Mouse (Mus musculus) myocyte (in vitro differentiated cells): ENCODE results near the gene Amigo3.

Experiments
- CEBPB ChIP-seq: IDR thresholded peaks from 2 replicates; pipeline ENCODE4 v1.6.1; 2011; ENCODE audit warnings: mild to moderate bottlenecking, moderate library complexity; ENCODE audit not compliant: poor library complexity, insufficient read depth, severe bottlenecking
- MAX ChIP-seq: IDR thresholded peaks from one replicate; pipeline ENCODE4 v1.6.1; 2011; ENCODE audit warnings: low read depth, mild to moderate bottlenecking, control low read depth
- MYOD1 ChIP-seq, 3 experiments: IDR thresholded peaks; one replicate each; pipeline ENCODE4 v1.6.1; 2011; ENCODE audit warnings: control low read depth in 2 of 3, low read depth in 2 of 3, mild to moderate bottlenecking in 2 of 3, moderate library complexity in 1 of 3; ENCODE audit not compliant: insufficient read length in 2 of 3, control insufficient read depth in 1 of 3
- MYOG ChIP-seq, 3 experiments: IDR thresholded peaks; one replicate each; pipeline ENCODE4 v1.6.1; 2011; ENCODE audit warnings: control low read depth in 2 of 3, low read depth in 2 of 3, mild to moderate bottlenecking in 2 of 3; ENCODE audit not compliant: insufficient read length in 2 of 3, control insufficient read depth in 1 of 3, insufficient read depth in 1 of 3
- POLR2A ChIP-seq: IDR thresholded peaks from one replicate; pipeline ENCODE4 v1.6.1; 2011; ENCODE audit warnings: low read depth, mild to moderate bottlenecking, control low read depth, moderate library complexity; ENCODE audit not compliant: insufficient read length
- POLR2AphosphoS2 ChIP-seq: IDR thresholded peaks from one replicate; pipeline ENCODE4 v1.6.1; 2011; ENCODE audit warnings: low read depth, control low read depth; ENCODE audit not compliant: insufficient read length
- REST ChIP-seq: IDR thresholded peaks from one replicate; pipeline ENCODE4 v1.6.1; 2011; ENCODE audit warnings: mild to moderate bottlenecking, control low read depth, moderate library complexity; ENCODE audit not compliant: insufficient read depth, insufficient read length
- SRF ChIP-seq: IDR thresholded peaks from one replicate; pipeline ENCODE4 v1.6.1; 2011; ENCODE audit warnings: low read depth; ENCODE audit not compliant: control insufficient read depth, insufficient read length
- TCF12 ChIP-seq: IDR thresholded peaks from one replicate; pipeline ENCODE4 v1.6.1; 2011; ENCODE audit warnings: mild to moderate bottlenecking, control low read depth; ENCODE audit not compliant: poor library complexity, insufficient read depth, severe bottlenecking
- TCF3 ChIP-seq: IDR thresholded peaks from one replicate; pipeline ENCODE4 v1.6.1; 2011; ENCODE audit warnings: low read depth, control low read depth; ENCODE audit not compliant: insufficient read length
- USF1 ChIP-seq: IDR thresholded peaks from one replicate; pipeline ENCODE4 v1.6.1; 2011; ENCODE audit warnings: low read depth, mild to moderate bottlenecking, control low read depth, moderate library complexity

GRCm38 (mm10) chr9:108032126-108032525, 20.8 kb upstream of the Amigo3 start:
- TF ChIP-seq USF1 (no peak), POLR2A (no peak), REST (no peak), MYOD1 (IDR thresholded peaks at IDR 0.05; ENCODE audit: control insufficient read depth in 1 of 3, insufficient read length in 2 of 3, low read depth in 2 of 3) (no peak), CEBPB (no peak), POLR2AphosphoS2 (no peak), MAX (no peak), MYOG (IDR thresholded peaks at IDR 0.05; ENCODE audit: control insufficient read depth in 1 of 3, insufficient read depth in 1 of 3, insufficient read length in 2 of 3, low read depth in 2 of 3) (no peak), SRF (no peak), TCF12 (no peak), TCF3 (no peak)
